9 mouse cellular contexts compared by ENCODE assay signal in genomic region chr2:131128211-131128610, GRCm38 (mm10). TPM values are rescaled to one million over a fixed set of nuclear protein-coding genes. Genes with fewer than 3 reads are reported as not detected.
DNase-seq lines count a peak whose midpoint lies in the region; ATAC-seq lines count a peak whose summit lies in the region.
"Had no signal": no experiment of that assay in that cellular context is flagged by ENCODE, and none has a peak within 500 bp of the region (broad histone marks: within the 10 kb centered on the region; RNA-seq: fewer than 3 reads in every experiment).

No protein-coding gene starts in this region.

- no peak for ATAC-seq in heart, embryonic 15.5 days (replicated peaks; ENCODE audit: insufficient number of reproducible peaks, insufficient read depth, low FRiP score, low read depth)
- ATAC-seq in liver, embryonic 11.5 days (replicated peaks; ENCODE audit: low FRiP score): no peak
- no peak for ATAC-seq in neural tube, embryonic 13.5 days (ENCODE audit: low read depth)

- peaks cover 20% of the 10 kb centered on the region for H3K4me1 ChIP-seq in heart, embryonic 15.5 days (replicated peaks)
- H3K4me1 ChIP-seq in liver, embryonic 11.5 days (replicated peaks; ENCODE audit: control insufficient read depth, insufficient read depth, low read length): peaks cover 54% of the 10 kb centered on the region
- peaks cover 17% of the 10 kb centered on the region for H3K4me1 ChIP-seq in neural tube, embryonic 13.5 days (replicated peaks)

- H3K36me3 ChIP-seq in heart, embryonic 15.5 days: no peaks in the 10 kb centered on the region
- no peaks in the 10 kb centered on the region for H3K36me3 ChIP-seq in liver, embryonic 11.5 days (ENCODE audit: control insufficient read depth, insufficient read depth, low read length)
- H3K36me3 ChIP-seq in neural tube, embryonic 13.5 days: no peaks in the 10 kb centered on the region

- DNase-seq in lung, adult 18-20 months: peak; percentile 59 to 74
- no peak for DNase-seq in lung, postnatal 14 days
- DNase-seq in liver, embryonic 11.5 days (ENCODE audit: low spot score): no peak
- no peak for DNase-seq in T-cell, adult 2 months (ENCODE audit: low spot score)
- no peak for DNase-seq in cerebellum, adult 9-10 months
- no peak for DNase-seq in layer of hippocampus, adult 8-10 months (ENCODE audit: low spot score in 2 of 2)

- H3K27ac ChIP-seq in heart, embryonic 15.5 days: no peak overlapping the region
- no peak overlapping the region for H3K27ac ChIP-seq in liver, embryonic 11.5 days (ENCODE audit: low read depth, low read length)
- H3K27ac ChIP-seq in neural tube, embryonic 13.5 days (replicated peaks): no peak overlapping the region

- H3K9ac ChIP-seq in heart, embryonic 15.5 days: peak overlapping the region; percentile 73
- H3K9ac ChIP-seq in liver, embryonic 11.5 days (ENCODE audit: low read depth, low read length): peak overlapping the region; percentile 89
- H3K9ac ChIP-seq in neural tube, embryonic 13.5 days: no peak overlapping the region

- WGBS in heart, embryonic 15.5 days: 82% methylated on average over 5 of the region's 5 CpGs
- whole genome bisulfite sequencing in liver, embryonic 11.5 days: 79% methylated on average over 5 of the region's 5 CpGs
- 85% methylated on average over 5 of the region's 5 CpGs for WGBS in neural tube, embryonic 13.5 days

- peak overlapping the region; percentile 86 for H3K4me2 ChIP-seq in heart, embryonic 15.5 days
- H3K4me2 ChIP-seq in liver, embryonic 11.5 days: peak overlapping the region; percentile 94
- H3K4me2 ChIP-seq in neural tube, embryonic 13.5 days: peak overlapping the region; percentile 70

- H3K9me3 ChIP-seq in heart, embryonic 15.5 days (replicated peaks): no peaks in the 10 kb centered on the region
- H3K9me3 ChIP-seq in liver, embryonic 11.5 days (ENCODE audit: control insufficient read depth, low read length): no peaks in the 10 kb centered on the region
- no peaks in the 10 kb centered on the region for H3K9me3 ChIP-seq in neural tube, embryonic 13.5 days

- no peaks in the 10 kb centered on the region for H3K27me3 ChIP-seq in heart, embryonic 15.5 days
- no peaks in the 10 kb centered on the region for H3K27me3 ChIP-seq in liver, embryonic 11.5 days (replicated peaks; ENCODE audit: control insufficient read depth, insufficient read depth, low read length)
- no peaks in the 10 kb centered on the region for H3K27me3 ChIP-seq in neural tube, embryonic 13.5 days

- peak overlapping the region; percentile 63 for H3K4me3 ChIP-seq in heart, embryonic 15.5 days
- H3K4me3 ChIP-seq in liver, embryonic 11.5 days (ENCODE audit: low read depth, low read length): peak overlapping the region; percentile 72
- peak overlapping the region; percentile 41 for H3K4me3 ChIP-seq in neural tube, embryonic 13.5 days

RNA-seq across cellular contexts. Expression of gene Hspa12b, which starts 1.1 kb away (rescaled TPM):
- 10.0 and 11.4 TPM in 2 replicates for polyA plus RNA-seq in heart, embryonic 15.5 days (2015; fragmentation: Nextera tagmentation; extraction: Ambion mirVana)
- polyA plus RNA-seq in liver, embryonic 11.5 days (2014; fragmentation: Nextera tagmentation; extraction: Ambion mirVana): 5.5 TPM in 2 replicates
- polyA plus RNA-seq in neural tube, embryonic 13.5 days (2015; fragmentation: Nextera tagmentation; extraction: Ambion mirVana): 5.1 and 6.0 TPM in 2 replicates
- total RNA-seq in layer of hippocampus, adult 8-10 months (2022): 10 to 100 TPM in 2 of 4 experiments, 1 to 10 TPM in 2; 8.8 to 11.8 (median 9.6) TPM

RNA-seq across cellular contexts. Expression of gene Gm11037, which starts 5.1 kb away (rescaled TPM):
- not detected in 2 replicates for polyA plus RNA-seq in heart, embryonic 15.5 days (2015; fragmentation: Nextera tagmentation; extraction: Ambion mirVana)
- polyA plus RNA-seq in liver, embryonic 11.5 days (2014; fragmentation: Nextera tagmentation; extraction: Ambion mirVana): not detected in 2 replicates
- not detected in 2 replicates for polyA plus RNA-seq in neural tube, embryonic 13.5 days (2015; fragmentation: Nextera tagmentation; extraction: Ambion mirVana)
- total RNA-seq in layer of hippocampus, adult 8-10 months (2022): not detected
- total RNA-seq: gastrocnemius, adult 8-10 months had no signal

RNA-seq across cellular contexts. Expression of gene 1700037H04Rik, which starts 31.7 kb away (rescaled TPM):
- polyA plus RNA-seq in heart, embryonic 15.5 days (2015; fragmentation: Nextera tagmentation; extraction: Ambion mirVana): 59.5 and 71.3 TPM in 2 replicates
- 130 TPM in 2 replicates for polyA plus RNA-seq in liver, embryonic 11.5 days (2014; fragmentation: Nextera tagmentation; extraction: Ambion mirVana)
- polyA plus RNA-seq in neural tube, embryonic 13.5 days (2015; fragmentation: Nextera tagmentation; extraction: Ambion mirVana): 88.3 and 99.0 TPM in 2 replicates
- 10 to 100 TPM; 53.5 to 59.8 (median 57.2) TPM for total RNA-seq in layer of hippocampus, adult 8-10 months (2022)

RNA-seq across cellular contexts. Expression of gene Siglec1, which starts 41.6 kb away (rescaled TPM):
- polyA plus RNA-seq in heart, embryonic 15.5 days (2015; fragmentation: Nextera tagmentation; extraction: Ambion mirVana): 0.43 and 0.61 TPM in 2 replicates
- polyA plus RNA-seq in liver, embryonic 11.5 days (2014; fragmentation: Nextera tagmentation; extraction: Ambion mirVana): 0.73 and 0.78 TPM in 2 replicates
- polyA plus RNA-seq in neural tube, embryonic 13.5 days (2015; fragmentation: Nextera tagmentation; extraction: Ambion mirVana): 0.13 and 0.36 TPM in 2 replicates
- 1 to 10 TPM in 1 of 4 experiments, under 1 TPM in 3; 0.39 to 1.5 (median 0.75) TPM for total RNA-seq in layer of hippocampus, adult 8-10 months (2022)

RNA-seq across cellular contexts. Expression of gene Cenpb, which starts 51.7 kb away (rescaled TPM):
- polyA plus RNA-seq in heart, embryonic 15.5 days (2015; fragmentation: Nextera tagmentation; extraction: Ambion mirVana): 7.5 and 10.7 TPM in 2 replicates
- polyA plus RNA-seq in liver, embryonic 11.5 days (2014; fragmentation: Nextera tagmentation; extraction: Ambion mirVana): 3.8 and 4.9 TPM in 2 replicates
- 12.6 and 12.7 TPM in 2 replicates for polyA plus RNA-seq in neural tube, embryonic 13.5 days (2015; fragmentation: Nextera tagmentation; extraction: Ambion mirVana)
- 10 to 100 TPM; 65.8 to 79.4 (median 73.1) TPM for total RNA-seq in layer of hippocampus, adult 8-10 months (2022)

Comparison
In these comparisons a context has a peak if more than half of its experiments do, and no peak if none do; other contexts are left out.
1. DNase-seq: peak in lung, adult 18-20 months (2 of 2); none in lung, postnatal 14 days (single experiment), liver, embryonic 11.5 days (single experiment), T-cell, adult 2 months (single experiment), cerebellum, adult 9-10 months (single experiment) and layer of hippocampus, adult 8-10 months (0 of 2).
2. Peak in every context shown above with its lines, with median percentiles within 50 percentile points of each other: H3K4me2 ChIP-seq and H3K4me3 ChIP-seq.